In the genomic region with DNA sequence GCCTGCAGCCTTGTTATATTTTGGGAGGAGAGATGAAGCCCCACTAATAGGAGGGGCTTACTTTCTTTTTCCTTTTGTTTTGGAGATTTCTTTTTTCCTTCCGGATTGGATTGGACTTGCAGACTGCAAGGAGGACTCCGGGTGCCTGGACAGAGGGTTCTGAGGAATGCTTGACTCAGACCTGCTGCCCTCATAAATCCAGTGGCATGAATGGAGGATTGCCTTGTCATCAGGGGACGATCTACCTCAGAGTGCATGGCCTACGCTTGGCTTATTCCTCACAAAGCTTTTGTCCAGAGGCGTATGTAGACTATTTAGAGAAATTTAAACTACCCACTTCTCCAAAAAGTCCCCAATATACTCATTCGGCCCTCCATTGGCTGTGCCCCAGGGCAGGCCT, we compare ENCODE assay signal across 22 mouse cellular contexts. TPM values are rescaled to one million over a fixed set of nuclear protein-coding genes. Genes with fewer than 3 reads are reported as not detected.
DNase-seq lines count a peak whose midpoint lies in the region; ATAC-seq and TF ChIP-seq lines count a peak whose summit lies in the region.
"Had no signal": no experiment of that assay in that cellular context is flagged by ENCODE, and none has a peak within 500 bp of the region (broad histone marks: within the 10 kb centered on the region; RNA-seq: fewer than 3 reads in every experiment).

No protein-coding gene starts in this region.

- ATAC-seq in kidney, embryonic 14.5 days (ENCODE audit: low FRiP score, low TSS enrichment): 0 out of 2 replicates have a peak, but pooled peaks have one; percentile 55
- ATAC-seq: hindbrain, embryonic 16.5 days had no signal

- H3K9ac ChIP-seq in kidney, embryonic 14.5 days (ENCODE audit: low read depth, low read length): no peak overlapping the region
- H3K9ac ChIP-seq: liver, embryonic 13.5 days; lung, embryonic 15.5 days had no signal

- no peaks in the 10 kb centered on the region for H3K36me3 ChIP-seq in kidney, embryonic 14.5 days (ENCODE audit: control insufficient read depth, insufficient read depth, low read length)
- H3K36me3 ChIP-seq in small intestine, adult 2 months (ENCODE audit: control insufficient read depth, insufficient read depth, low read length): peaks cover 15% of the 10 kb centered on the region
- H3K36me3 ChIP-seq: lung, embryonic 15.5 days had no signal

- H3K27ac ChIP-seq in kidney, embryonic 14.5 days (ENCODE audit: low read depth, low read length): no peak overlapping the region
- H3K27ac ChIP-seq in embryonic fibroblast, embryonic 13.5 days (ENCODE audit: insufficient read depth, low read length): peak overlapping the region; percentile 72
- H3K27ac ChIP-seq in small intestine, adult 2 months (ENCODE audit: insufficient read depth, low read depth, low read length): peak overlapping the region; percentile 71; the same call in 1 of the 2 replicates
- H3K27ac ChIP-seq: forebrain, embryonic 10.5 days; liver, embryonic 13.5 days; lung, embryonic 15.5 days had no signal

- no peak for TF ChIP-seq CTCF in embryonic fibroblast, embryonic 13.5 days (IDR thresholded peaks at IDR 0.05; ENCODE audit: borderline replicate concordance, insufficient read depth, low read length)
- TF ChIP-seq CTCF in small intestine, adult 2 months (IDR thresholded peaks at IDR 0.05; ENCODE audit: extremely low read depth, insufficient read length, insufficient replicate concordance, low read depth, low read length): no peak

- H3K9me3 ChIP-seq in kidney, embryonic 14.5 days (ENCODE audit: control insufficient read depth, low read length): no peaks in the 10 kb centered on the region
- H3K9me3 ChIP-seq: forebrain, embryonic 10.5 days; liver, embryonic 13.5 days; lung, embryonic 15.5 days had no signal

- H3K4me1 ChIP-seq in kidney, embryonic 14.5 days (ENCODE audit: control insufficient read depth, insufficient read depth, low read length): peaks cover 22% of the 10 kb centered on the region
- peaks cover 17% of the 10 kb centered on the region for H3K4me1 ChIP-seq in embryonic fibroblast, embryonic 13.5 days (ENCODE audit: control insufficient read depth, insufficient read depth, low read length)
- H3K4me1 ChIP-seq in small intestine, adult 2 months (ENCODE audit: control insufficient read depth, insufficient read depth, insufficient read length, low read length): peaks cover 16% of the 10 kb centered on the region

- DNase-seq in adrenal gland, adult (ENCODE audit: inconsistent age in 2 of 2, low spot score in 1 of 2): peak; percentile 74 to 78
- no peak for DNase-seq in adrenal gland, postnatal 25 days
- DNase-seq in kidney, postnatal 25 days: no peak
- no peak for DNase-seq in frontal cortex, adult 2 months (ENCODE audit: extremely low spot score in 1 of 2, low spot score in 1 of 2)
- no peak for DNase-seq in embryo, embryonic 11 days
- DNase-seq: cerebellum, postnatal 14 days; gastrocnemius, postnatal 14 days; heart, postnatal 4 days; kidney, adult 8-10 months; layer of hippocampus, postnatal 36 days; left cerebral cortex, postnatal 4 days; liver, embryonic 13.5 days; right cerebral cortex, adult 18-20 months; thymus, postnatal 14 days had no signal

- no peaks in the 10 kb centered on the region for H3K27me3 ChIP-seq in kidney, embryonic 14.5 days (ENCODE audit: control insufficient read depth, insufficient read depth, low read length)
- no peaks in the 10 kb centered on the region for H3K27me3 ChIP-seq in small intestine, adult 2 months (ENCODE audit: control insufficient read depth, insufficient read depth, low read length)
- H3K27me3 ChIP-seq: lung, embryonic 15.5 days had no signal

- no peak overlapping the region for H3K4me2 ChIP-seq in kidney, embryonic 14.5 days (replicated peaks; ENCODE audit: low read depth, low read length)
- H3K4me2 ChIP-seq: heart, embryonic 11.5 days; liver, embryonic 13.5 days; lung, embryonic 15.5 days had no signal

- 40% methylated on average over 6 of the region's 6 CpGs for WGBS in kidney, embryonic 14.5 days
- WGBS in small intestine, adult 2 months: 63% methylated on average over 6 of the region's 6 CpGs

- TF ChIP-seq POLR2A in embryonic fibroblast, embryonic 13.5 days (IDR thresholded peaks at IDR 0.05; ENCODE audit: low read depth, low read length): no peak
- no peak for TF ChIP-seq POLR2A in small intestine, adult 2 months (IDR thresholded peaks at IDR 0.05; ENCODE audit: low read depth, low read length)

- H3K4me3 ChIP-seq in kidney, embryonic 14.5 days (ENCODE audit: low read length): no peak overlapping the region
- no peak overlapping the region for H3K4me3 ChIP-seq in embryonic fibroblast, embryonic 13.5 days (ENCODE audit: insufficient read depth, low read length)
- no peak overlapping the region for H3K4me3 ChIP-seq in small intestine, adult 2 months (ENCODE audit: low read depth, low read length)
- H3K4me3 ChIP-seq: forebrain, embryonic 10.5 days; liver, embryonic 13.5 days; lung, embryonic 15.5 days had no signal

RNA-seq across cellular contexts. Expression of a gene that starts 25.5 kb away (rescaled TPM):
- 27.5 and 33.3 TPM in 2 replicates for total RNA-seq in adrenal gland, postnatal 25 days (2021)
- polyA plus RNA-seq in kidney, embryonic 14.5 days (2014; fragmentation: Nextera tagmentation; extraction: Ambion mirVana): 65.8 and 80.8 TPM in 2 replicates
- polyA plus RNA-seq in embryonic fibroblast, embryonic 13.5 days (2011; ENCODE audit: insufficient read length, low read depth, missing spikeins): 29.8 and 41.1 TPM in 2 replicates
- polyA plus RNA-seq in small intestine, adult 2 months (2012; rRNA removed): 19.4 and 45.3 TPM in 2 replicates
- polyA plus RNA-seq in frontal cortex, adult 2 months (2012; rRNA removed): 7.3 and 7.9 TPM in 2 replicates
- total RNA-seq: CH12.LX had no signal

Comparison
In these comparisons a context has a peak if more than half of its experiments do, and no peak if none do; other contexts are left out.
1. DNase-seq: peak in adrenal gland, adult (2 of 2); none in adrenal gland, postnatal 25 days (single experiment), kidney, postnatal 25 days (0 of 2), frontal cortex, adult 2 months (0 of 2) and embryo, embryonic 11 days (single experiment).